Mouse (Mus musculus) left cerebral cortex, postnatal 10 days (tissue): Measurements from ENCODE around the gene Evi2a. TPM values are rescaled to one million over a fixed set of nuclear protein-coding genes. Genes with fewer than 3 reads are reported as not detected.

Experiments
- DNase-seq, 2 experiments: peaks; one replicate each; pipeline ENCODE4 v3.0.0; 2021 to 2022; ENCODE audit warnings: low spot score in 2 of 2, mixed read lengths in 1 of 2; ENCODE audit errors: extremely low spot score in 1 of 2
- intact Hi-C: fragments of 180-260 bp; cut with DNase I; formaldehyde crosslinking; loops from one replicate; pipeline ENCODE4 v1.15.1; 2025
- total RNA-seq, 2 experiments: library from RNA; stranded (reverse); gene quantifications; 2 replicates each; pipeline ENCODE4 v1.2.3; 2021

Evi2a gene
- total RNA-seq, 2 experiments from 2014 or later, result 4.7 to 6.1 TPM

- DNase-seq, result no peak
- intact Hi-C loops, result no loop called here
Observed at GRCm38 (mm10) chr11:79527739-79528384, 2.5 kb downstream of the Evi2a start.

- peak in 1 of 2 experiments; percentile 25 for DNase-seq
- intact Hi-C loops, result no loop called here
Observed at GRCm38 (mm10) chr11:79527015-79527738, 3.2 kb downstream of the Evi2a start.

- no peak for DNase-seq
- intact Hi-C loops, result no loop called here
Observed at GRCm38 (mm10) chr11:79526549-79526948, 3.9 kb downstream of the Evi2a start.

GRCm38 (mm10) chr11:79524310-79524575 is 6.2 kb downstream of the Evi2a start:
- intact Hi-C loops, result no loop called here
- no peak for DNase-seq

- DNase-seq, result no peak
- intact Hi-C loops, result no loop called here
Observed at GRCm38 (mm10) chr11:79523560-79524309, 6.7 kb downstream of the Evi2a start, which contains the start of gene Evi2b. Gene Evi2b (minus strand): TSS chr11:79523762.

GRCm38 (mm10) chr11:79522944-79523343 is 7.5 kb downstream of the Evi2a start:
- intact Hi-C loops, result no loop called here
- no peak for DNase-seq

GRCm38 (mm10) chr11:79521930-79522329 is 8.5 kb downstream of the Evi2a start:
- no peak for DNase-seq
- intact Hi-C loops, result no loop called here

- intact Hi-C loops, result no loop called here
Observed at GRCm38 (mm10) chr11:79520772-79521171, 9.6 kb downstream of the Evi2a start.

GRCm38 (mm10) chr11:79519878-79520291 is 10.5 kb downstream of the Evi2a start:
- peak in 1 of 2 experiments; percentile 71 for DNase-seq
- intact Hi-C loops, result no loop called here

More at GRCm38 (mm10) chr11:79520772-79521171, 9.6 kb downstream of the Evi2a start:
- no peak for DNase-seq

GRCm38 (mm10) chr11:79519299-79519698 is 11.1 kb downstream of the Evi2a start:
- intact Hi-C loops, result no loop called here
- no peak for DNase-seq

- no peak for DNase-seq
- intact Hi-C loops, result no loop called here
Observed at GRCm38 (mm10) chr11:79515798-79516197, 14.6 kb downstream of the Evi2a start.

- intact Hi-C loops, result no loop called here
- DNase-seq, result no peak
Observed at GRCm38 (mm10) chr11:79515331-79515730, 15.1 kb downstream of the Evi2a start.

GRCm38 (mm10) chr11:79511970-79512369 is 18.4 kb downstream of the Evi2a start:
- no peak for DNase-seq
- intact Hi-C loops, result no loop called here

- intact Hi-C loops, result no loop called here
Observed at GRCm38 (mm10) chr11:79504506-79504905, 25.9 kb downstream of the Evi2a start.

GRCm38 (mm10) chr11:79503845-79504244 is 26.6 kb downstream of the Evi2a start, which contains the start of gene Omg:
Gene Omg (minus strand): TSS chr11:79504084.
- DNase-seq, result peak; percentile 55 to 71
- intact Hi-C loops, result no loop called here

More at GRCm38 (mm10) chr11:79504506-79504905, 25.9 kb downstream of the Evi2a start:
- DNase-seq, result no peak

GRCm38 (mm10) chr11:79502917-79503316 is 27.5 kb downstream of the Evi2a start:
- intact Hi-C loops, result no loop called here
- peak in 1 of 2 experiments; percentile 32 for DNase-seq

GRCm38 (mm10) chr11:79494976-79495800 is 35.2 kb downstream of the Evi2a start:
- intact Hi-C loops, result no loop called here
- no peak for DNase-seq

GRCm38 (mm10) chr11:79484721-79485120 is 45.7 kb downstream of the Evi2a start:
- intact Hi-C loops, result loop anchor here (5.0 kb wide), 1 partner anchor 53 kb away; no protein-coding TSS in a partner anchor

More at GRCm38 (mm10) chr11:79484721-79485120, 45.7 kb downstream of the Evi2a start:
- DNase-seq, result no peak
